Mouse (Mus musculus) monocyte, adult 59 days (primary cell): ENCODE results near the gene E330014E10Rik. TPM values are rescaled to one million over a fixed set of nuclear protein-coding genes. Genes with fewer than 3 reads are reported as not detected.

Experiments
- total RNA-seq, 2 experiments: library from RNA; stranded (reverse); gene quantifications; one replicate each; pipeline ENCODE4 v1.2.4; 2023

Gene E330014E10Rik
- total RNA-seq = not detected

GRCm38 (mm10) chr5:95775690-95776089 is at the start of gene E330014E10Rik:
Gene E330014E10Rik, plus strand, starts transcription at chr5:95775990.

GRCm38 (mm10) chr5:95736073-95736472 is 39.7 kb upstream of the E330014E10Rik start, which contains the start of gene Gm7978:
Gene Gm7978, minus strand, starts transcription at chr5:95736173.

DNA sequence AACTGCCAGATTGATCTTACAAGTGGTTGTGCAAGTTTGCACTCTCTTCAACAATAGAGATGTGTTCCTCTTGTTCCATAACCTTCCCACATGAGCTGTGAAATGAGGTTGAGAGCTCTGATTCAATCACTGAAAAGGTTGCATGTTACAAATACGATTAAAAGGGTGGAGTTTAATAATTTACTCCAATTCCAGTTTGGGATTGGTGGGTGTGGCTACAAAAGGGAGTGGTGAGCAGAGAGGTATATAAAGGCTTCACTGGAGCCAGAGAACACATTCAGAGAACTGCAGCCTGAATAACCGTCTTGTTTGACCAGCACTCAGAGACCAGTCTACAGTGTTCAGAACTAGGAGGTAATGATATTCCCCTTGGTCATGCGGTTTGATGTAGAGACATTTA is 34.1 kb upstream of the E330014E10Rik start, which contains the start of gene Gm7982:
Gm7982 (plus strand) TSS at position 301 of the 400 bp plus-strand sequence.

Other genes with a start within 250 kb of the E330014E10Rik start
- not detected for gene Gm7971, start 181.1 kb upstream of the E330014E10Rik start, total RNA-seq
- gene Gm7978, start 39.8 kb upstream of the E330014E10Rik start, total RNA-seq = not detected
- gene Gm7982, start 34.0 kb upstream of the E330014E10Rik start, total RNA-seq = not detected
- 1 to 10 TPM; 1.7 to 5.2 TPM for gene Cxcl13, start 181.0 kb downstream of the E330014E10Rik start, total RNA-seq